Mouse (Mus musculus): ENCODE data around the gene Gm11111. TPM values are rescaled to one million over a fixed set of nuclear protein-coding genes. Genes with fewer than 3 reads are reported as not detected.

Gm11111 gene
- polyA plus RNA-seq, 1 experiment from 2014 or later: not detected

GRCm38 (mm10) chr5:98563801-98564200 is 11.3 kb downstream of the Gm11111 start:
- no peak overlapping the region for H3K27ac ChIP-seq (ENCODE audit: low read depth, low read length)
- no peaks in the 10 kb centered on the region for H3K36me3 ChIP-seq (ENCODE audit: control insufficient read depth, insufficient read depth)
- 63% methylated on average over 9 of the region's 9 CpGs for WGBS
- no peaks in the 10 kb centered on the region for H3K27me3 ChIP-seq (replicated peaks; ENCODE audit: control insufficient read depth, insufficient read depth, low read length)
- H3K4me2 ChIP-seq (replicated peaks; ENCODE audit: low read depth): no peak overlapping the region
- H3K4me3 ChIP-seq (ENCODE audit: low read depth, low read length): no peak overlapping the region
- no peak for ATAC-seq
- no peak overlapping the region for H3K9ac ChIP-seq (ENCODE audit: low read depth, low read length)
- 0 out of 2 replicates have a peak, but pooled peaks cover under 1% of the 10 kb centered on the region for H3K4me1 ChIP-seq (replicated peaks; ENCODE audit: control insufficient read depth, insufficient read depth, low read length)
- no peaks in the 10 kb centered on the region for H3K9me3 ChIP-seq (ENCODE audit: control insufficient read depth)
- no peak for TF ChIP-seq CTCF (IDR thresholded peaks at IDR 0.05; ENCODE audit: low read depth)

- no peak for TF ChIP-seq CTCF (IDR thresholded peaks at IDR 0.05; ENCODE audit: low read depth)
- no peak overlapping the region for H3K9ac ChIP-seq (ENCODE audit: low read depth, low read length)
- no peaks in the 10 kb centered on the region for H3K9me3 ChIP-seq (ENCODE audit: control insufficient read depth)
- H3K27ac ChIP-seq (ENCODE audit: low read depth, low read length): no peak overlapping the region
- H3K27me3 ChIP-seq (replicated peaks; ENCODE audit: control insufficient read depth, insufficient read depth, low read length): no peaks in the 10 kb centered on the region
- H3K4me2 ChIP-seq (replicated peaks; ENCODE audit: low read depth): no peak overlapping the region
- no peak overlapping the region for H3K4me3 ChIP-seq (ENCODE audit: low read depth, low read length)
- 0 out of 2 replicates have a peak, but pooled peaks cover 8% of the 10 kb centered on the region for H3K4me1 ChIP-seq (replicated peaks; ENCODE audit: control insufficient read depth, insufficient read depth, low read length)
- ATAC-seq: no peak
- 69% methylated on average over 6 of the region's 6 CpGs for WGBS
- H3K36me3 ChIP-seq (ENCODE audit: control insufficient read depth, insufficient read depth): no peaks in the 10 kb centered on the region
These were observed 14.1 kb downstream of the Gm11111 start for GRCm38 (mm10) chr5:98566461-98567193.

- H3K36me3 ChIP-seq (ENCODE audit: control insufficient read depth, insufficient read depth): no peaks in the 10 kb centered on the region
- no peak overlapping the region for H3K4me2 ChIP-seq (replicated peaks; ENCODE audit: low read depth)
- no peak overlapping the region for H3K4me3 ChIP-seq (ENCODE audit: low read depth, low read length)
- WGBS: 91% methylated on average over 4 of the region's 4 CpGs
- H3K27me3 ChIP-seq (replicated peaks; ENCODE audit: control insufficient read depth, insufficient read depth, low read length): no peaks in the 10 kb centered on the region
- H3K27ac ChIP-seq (ENCODE audit: low read depth, low read length): no peak overlapping the region
- ATAC-seq: no peak
- H3K9me3 ChIP-seq (ENCODE audit: control insufficient read depth): no peaks in the 10 kb centered on the region
- TF ChIP-seq CTCF (IDR thresholded peaks at IDR 0.05; ENCODE audit: low read depth): no peak
- H3K9ac ChIP-seq (ENCODE audit: low read depth, low read length): no peak overlapping the region
- H3K4me1 ChIP-seq (replicated peaks; ENCODE audit: control insufficient read depth, insufficient read depth, low read length): 0 out of 2 replicates have a peak, but pooled peaks cover 8% of the 10 kb centered on the region
These were observed 16.0 kb downstream of the Gm11111 start for GRCm38 (mm10) chr5:98568481-98568880.

GRCm38 (mm10) chr5:98569029-98569513 is 16.6 kb downstream of the Gm11111 start:
- peak overlapping the region; percentile 24; the same call in 1 of the 2 replicates for H3K4me2 ChIP-seq (replicated peaks; ENCODE audit: low read depth)
- 0 out of 2 replicates have a peak, but pooled peaks have one; percentile 9 for TF ChIP-seq CTCF (IDR thresholded peaks at IDR 0.05; ENCODE audit: low read depth)

GRCm38 (mm10) chr5:98572392-98572791 is 19.9 kb downstream of the Gm11111 start:
- Histone ChIP-seq H3K4me2 (replicated peaks; ENCODE audit: low read depth) (no peak overlapping the region), H3K9ac (ENCODE audit: low read depth, low read length) (no peak overlapping the region), H3K4me3 (ENCODE audit: low read depth, low read length) (no peak overlapping the region), H3K36me3 (ENCODE audit: control insufficient read depth, insufficient read depth) (no peaks in the 10 kb centered on the region), H3K9me3 (ENCODE audit: control insufficient read depth) (no peaks in the 10 kb centered on the region), H3K27me3 (replicated peaks; ENCODE audit: control insufficient read depth, insufficient read depth, low read length) (no peaks in the 10 kb centered on the region), H3K4me1 (replicated peaks; ENCODE audit: control insufficient read depth, insufficient read depth, low read length) (0 out of 2 replicates have a peak, but pooled peaks cover 8% of the 10 kb centered on the region), H3K27ac (ENCODE audit: low read depth, low read length) (no peak overlapping the region)
- WGBS: 65% methylated on average over 4 of the region's 4 CpGs
- peak; percentile 25; the same call in 1 of the 2 replicates for TF ChIP-seq CTCF (IDR thresholded peaks at IDR 0.05; ENCODE audit: low read depth)
- ATAC-seq: no peak

More at GRCm38 (mm10) chr5:98569029-98569513, 16.6 kb downstream of the Gm11111 start:
- WGBS: 12% methylated on average over 3 of the region's 3 CpGs
- H3K36me3 ChIP-seq (ENCODE audit: control insufficient read depth, insufficient read depth): no peaks in the 10 kb centered on the region
- H3K9me3 ChIP-seq (ENCODE audit: control insufficient read depth): no peaks in the 10 kb centered on the region
- H3K4me3 ChIP-seq (ENCODE audit: low read depth, low read length): no peak overlapping the region
- 0 out of 2 replicates have a peak, but pooled peaks cover 8% of the 10 kb centered on the region for H3K4me1 ChIP-seq (replicated peaks; ENCODE audit: control insufficient read depth, insufficient read depth, low read length)
- no peak overlapping the region for H3K9ac ChIP-seq (ENCODE audit: low read depth, low read length)
- H3K27me3 ChIP-seq (replicated peaks; ENCODE audit: control insufficient read depth, insufficient read depth, low read length): no peaks in the 10 kb centered on the region
- peak; percentile 96 for ATAC-seq
- no peak overlapping the region for H3K27ac ChIP-seq (ENCODE audit: low read depth, low read length)

- 0 out of 2 replicates have a peak, but pooled peaks cover under 1% of the 10 kb centered on the region for H3K4me1 ChIP-seq (replicated peaks; ENCODE audit: control insufficient read depth, insufficient read depth, low read length)
- no peaks in the 10 kb centered on the region for H3K36me3 ChIP-seq (ENCODE audit: control insufficient read depth, insufficient read depth)
- no peak overlapping the region for H3K9ac ChIP-seq (ENCODE audit: low read depth, low read length)
- no peak overlapping the region for H3K27ac ChIP-seq (ENCODE audit: low read depth, low read length)
- no peaks in the 10 kb centered on the region for H3K27me3 ChIP-seq (replicated peaks; ENCODE audit: control insufficient read depth, insufficient read depth, low read length)
- H3K4me2 ChIP-seq (replicated peaks; ENCODE audit: low read depth): no peak overlapping the region
- no peaks in the 10 kb centered on the region for H3K9me3 ChIP-seq (ENCODE audit: control insufficient read depth)
- TF ChIP-seq CTCF (IDR thresholded peaks at IDR 0.05; ENCODE audit: low read depth): no peak
- no peak overlapping the region for H3K4me3 ChIP-seq (ENCODE audit: low read depth, low read length)
- WGBS: 72% methylated on average over 12 of the region's 12 CpGs
- ATAC-seq: no peak
These were observed 22.4 kb downstream of the Gm11111 start for GRCm38 (mm10) chr5:98574711-98575470.

Data from intestine, postnatal 0 days (tissue).